Mouse (Mus musculus): Measurements from ENCODE around the gene Tnfrsf25. TPM values are rescaled to one million over a fixed set of nuclear protein-coding genes. Genes with fewer than 3 reads are reported as not detected.

Gene Tnfrsf25
- polyA plus RNA-seq (2016; fragmentation: Nextera tagmentation; extraction: Ambion mirVana): 0.66 and 0.76 TPM in 2 replicates

GRCm38 (mm10) chr4:152115921-152116612 lies at the start of gene Tnfrsf25:
TSS of gene Tnfrsf25 (plus strand) at chr4:152115934.
- H3K4me1 ChIP-seq: peaks cover 25% of the 10 kb centered on the region
- H3K27me3 ChIP-seq: peaks cover 78% of the 10 kb centered on the region
- ATAC-seq (ENCODE audit: low FRiP score): no peak
- H3K4me2 ChIP-seq: peak within 1 kb of the TSS; percentile 24
- under 1% methylated on average over 30 of the region's 30 CpGs for WGBS
- peak within 1 kb of the TSS; percentile 13; the same call in 1 of the 2 replicates for H3K9ac ChIP-seq
- H3K27ac ChIP-seq: no peak within 1 kb of the TSS
- H3K9me3 ChIP-seq: no peaks in the 10 kb centered on the region
- peak within 1 kb of the TSS; percentile 11; the same call in 1 of the 2 replicates for H3K4me3 ChIP-seq (replicated peaks)
- H3K36me3 ChIP-seq (replicated peaks): peaks cover 14% of the 10 kb centered on the region

GRCm38 (mm10) chr4:152067280-152067679 lies 48.5 kb upstream of the Tnfrsf25 start:
- Histone ChIP-seq H3K4me3 (replicated peaks) (no peak overlapping the region), H3K9ac (no peak overlapping the region), H3K36me3 (replicated peaks) (peaks cover 5% of the 10 kb centered on the region; the same call in 1 of the 2 replicates), H3K9me3 (no peaks in the 10 kb centered on the region), H3K27ac (no peak overlapping the region), H3K4me2 (no peak overlapping the region), H3K4me1 (peaks cover 3% of the 10 kb centered on the region), H3K27me3 (no peaks in the 10 kb centered on the region)
- no peak for ATAC-seq (ENCODE audit: low FRiP score)

GRCm38 (mm10) chr4:152068166-152068724 lies 47.5 kb upstream of the Tnfrsf25 start:
- Histone ChIP-seq H3K27ac (no peak overlapping the region), H3K4me3 (replicated peaks) (no peak overlapping the region), H3K27me3 (no peaks in the 10 kb centered on the region), H3K36me3 (replicated peaks) (no peaks in the 10 kb centered on the region), H3K9ac (no peak overlapping the region), H3K4me2 (no peak overlapping the region), H3K9me3 (no peaks in the 10 kb centered on the region), H3K4me1 (peaks cover 9% of the 10 kb centered on the region)
- 76% methylated on average over 6 of the region's 6 CpGs for WGBS
- ATAC-seq (ENCODE audit: low FRiP score): no peak

GRCm38 (mm10) chr4:152069245-152069644 lies 46.5 kb upstream of the Tnfrsf25 start:
- H3K4me3 ChIP-seq (replicated peaks): no peak overlapping the region
- H3K36me3 ChIP-seq (replicated peaks): no peaks in the 10 kb centered on the region
- no peak overlapping the region for H3K9ac ChIP-seq
- H3K4me1 ChIP-seq: peaks cover 9% of the 10 kb centered on the region
- WGBS: 91% methylated on average over 3 of the region's 3 CpGs
- H3K27ac ChIP-seq: no peak overlapping the region
- no peak overlapping the region for H3K4me2 ChIP-seq
- no peak for ATAC-seq (ENCODE audit: low FRiP score)
- H3K9me3 ChIP-seq: no peaks in the 10 kb centered on the region
- H3K27me3 ChIP-seq: no peaks in the 10 kb centered on the region

GRCm38 (mm10) chr4:152070494-152071396 lies 45.0 kb upstream of the Tnfrsf25 start:
- no peak overlapping the region for H3K27ac ChIP-seq
- no peaks in the 10 kb centered on the region for H3K27me3 ChIP-seq
- no peaks in the 10 kb centered on the region for H3K9me3 ChIP-seq
- no peak overlapping the region for H3K9ac ChIP-seq
- peaks cover 9% of the 10 kb centered on the region for H3K4me1 ChIP-seq
- no peak overlapping the region for H3K4me3 ChIP-seq (replicated peaks)
- no peak for ATAC-seq (ENCODE audit: low FRiP score)
- no peak overlapping the region for H3K4me2 ChIP-seq
- WGBS: 79% methylated on average over 11 of the region's 11 CpGs
- H3K36me3 ChIP-seq (replicated peaks): no peaks in the 10 kb centered on the region

GRCm38 (mm10) chr4:152072121-152072601 lies 43.6 kb upstream of the Tnfrsf25 start, which contains the start of gene Plekhg5:
TSS of gene Plekhg5 (plus strand) at chr4:152072498.
- H3K9me3 ChIP-seq: no peaks in the 10 kb centered on the region
- no peaks in the 10 kb centered on the region for H3K27me3 ChIP-seq
- no peak within 1 kb of the TSS for H3K27ac ChIP-seq
- no peak for ATAC-seq (ENCODE audit: low FRiP score)
- H3K4me1 ChIP-seq: peaks cover 9% of the 10 kb centered on the region
- 70% methylated on average over 10 of the region's 10 CpGs for WGBS
- no peak within 1 kb of the TSS for H3K4me3 ChIP-seq (replicated peaks)
- no peaks in the 10 kb centered on the region for H3K36me3 ChIP-seq (replicated peaks)
- no peak within 1 kb of the TSS for H3K4me2 ChIP-seq
- no peak within 1 kb of the TSS for H3K9ac ChIP-seq

- no peak overlapping the region for H3K4me3 ChIP-seq (replicated peaks)
- H3K4me2 ChIP-seq: no peak overlapping the region
- peaks cover 9% of the 10 kb centered on the region for H3K4me1 ChIP-seq
- H3K9ac ChIP-seq: no peak overlapping the region
- no peak for ATAC-seq (ENCODE audit: low FRiP score)
- no peaks in the 10 kb centered on the region for H3K36me3 ChIP-seq (replicated peaks)
- no peaks in the 10 kb centered on the region for H3K9me3 ChIP-seq
- WGBS: 74% methylated on average over 10 of the region's 10 CpGs
- no peaks in the 10 kb centered on the region for H3K27me3 ChIP-seq
- no peak overlapping the region for H3K27ac ChIP-seq
These were observed 43.1 kb upstream of the Tnfrsf25 start for GRCm38 (mm10) chr4:152072655-152073054.

- Histone ChIP-seq H3K4me1 (peaks cover 9% of the 10 kb centered on the region), H3K36me3 (replicated peaks) (no peaks in the 10 kb centered on the region), H3K4me3 (replicated peaks) (no peak overlapping the region), H3K4me2 (no peak overlapping the region), H3K9me3 (no peaks in the 10 kb centered on the region), H3K27me3 (no peaks in the 10 kb centered on the region), H3K27ac (no peak overlapping the region), H3K9ac (no peak overlapping the region)
- 90% methylated on average over 6 of the region's 6 CpGs for WGBS
- ATAC-seq (ENCODE audit: low FRiP score): no peak
These were observed 42.0 kb upstream of the Tnfrsf25 start for GRCm38 (mm10) chr4:152073715-152074114.

- 85% methylated on average over 9 of the region's 9 CpGs for WGBS
- Histone ChIP-seq H3K27me3 (no peaks in the 10 kb centered on the region), H3K4me1 (peaks cover 9% of the 10 kb centered on the region), H3K36me3 (replicated peaks) (no peaks in the 10 kb centered on the region), H3K9me3 (no peaks in the 10 kb centered on the region), H3K4me2 (no peak overlapping the region), H3K9ac (no peak overlapping the region), H3K27ac (no peak overlapping the region), H3K4me3 (replicated peaks) (no peak overlapping the region)
- no peak for ATAC-seq (ENCODE audit: low FRiP score)
These were observed 41.2 kb upstream of the Tnfrsf25 start for GRCm38 (mm10) chr4:152074548-152074947.

GRCm38 (mm10) chr4:152077191-152077590 lies 38.5 kb upstream of the Tnfrsf25 start:
- no peak overlapping the region for H3K27ac ChIP-seq
- no peak overlapping the region for H3K4me2 ChIP-seq
- 87% methylated on average over 9 of the region's 9 CpGs for WGBS
- no peaks in the 10 kb centered on the region for H3K9me3 ChIP-seq
- no peak for ATAC-seq (ENCODE audit: low FRiP score)
- no peak overlapping the region for H3K4me3 ChIP-seq (replicated peaks)
- H3K27me3 ChIP-seq: no peaks in the 10 kb centered on the region
- no peak overlapping the region for H3K9ac ChIP-seq
- no peaks in the 10 kb centered on the region for H3K36me3 ChIP-seq (replicated peaks)
- peaks cover 7% of the 10 kb centered on the region for H3K4me1 ChIP-seq

- ATAC-seq (ENCODE audit: low FRiP score): no peak
- Histone ChIP-seq H3K36me3 (replicated peaks) (no peaks in the 10 kb centered on the region), H3K9ac (no peak overlapping the region), H3K27me3 (no peaks in the 10 kb centered on the region), H3K27ac (no peak overlapping the region), H3K4me3 (replicated peaks) (no peak overlapping the region), H3K4me1 (no peaks in the 10 kb centered on the region), H3K4me2 (no peak overlapping the region), H3K9me3 (no peaks in the 10 kb centered on the region)
- 97% methylated on average over 10 of the region's 10 CpGs for WGBS
These were observed 37.6 kb upstream of the Tnfrsf25 start for GRCm38 (mm10) chr4:152078105-152078530.

GRCm38 (mm10) chr4:152079261-152079660 lies 36.5 kb upstream of the Tnfrsf25 start:
- Histone ChIP-seq H3K9me3 (no peaks in the 10 kb centered on the region), H3K27ac (no peak overlapping the region), H3K36me3 (replicated peaks) (no peaks in the 10 kb centered on the region), H3K4me3 (replicated peaks) (no peak overlapping the region), H3K4me1 (no peaks in the 10 kb centered on the region), H3K4me2 (no peak overlapping the region), H3K9ac (no peak overlapping the region), H3K27me3 (no peaks in the 10 kb centered on the region)
- no peak for ATAC-seq (ENCODE audit: low FRiP score)
- 86% methylated on average over 3 of the region's 3 CpGs for WGBS
